Mouse (Mus musculus): ENCODE measurements around the gene Kctd14. TPM values are rescaled to one million over a fixed set of nuclear protein-coding genes. Genes with fewer than 3 reads are reported as not detected.

Kctd14 gene
- polyA plus RNA-seq, 1 experiment = 1.5 TPM

- Histone ChIP-seq H3K27ac (ENCODE audit: insufficient read depth, low read depth, low read length) (no peak overlapping the region), H3K27me3 (replicated peaks; ENCODE audit: control insufficient read depth, insufficient read depth, low read length) (no peaks in the 10 kb centered on the region), H3K4me3 (ENCODE audit: insufficient read depth, low read depth, low read length) (no peak overlapping the region), H3K4me1 (ENCODE audit: control insufficient read depth, insufficient read depth, low read length) (no peaks in the 10 kb centered on the region), H3K36me3 (ENCODE audit: control insufficient read depth, insufficient read depth, low read length) (no peaks in the 10 kb centered on the region; the same call in 1 of the 2 replicates)
- TF ChIP-seq CTCF (conservative IDR thresholded peaks at IDR 0.05; ENCODE audit: insufficient read depth, insufficient read length, low read depth, low read length) (no peak), POLR2A (IDR thresholded peaks at IDR 0.05; ENCODE audit: low read depth, low read length) (no peak)
- DNase-seq = no peak
Measured at GRCm38 (mm10) chr7:97495052-97495451, 43.9 kb downstream of the Kctd14 start.

- H3K27ac ChIP-seq (ENCODE audit: insufficient read depth, low read depth, low read length) = no peak overlapping the region
- H3K4me1 ChIP-seq (ENCODE audit: control insufficient read depth, insufficient read depth, low read length) = no peaks in the 10 kb centered on the region
- no peaks in the 10 kb centered on the region; the same call in 1 of the 2 replicates for H3K36me3 ChIP-seq (ENCODE audit: control insufficient read depth, insufficient read depth, low read length)
- WGBS = 80% methylated on average over 5 of the region's 5 CpGs
- no peak overlapping the region for H3K4me3 ChIP-seq (ENCODE audit: insufficient read depth, low read depth, low read length)
- no peaks in the 10 kb centered on the region for H3K27me3 ChIP-seq (replicated peaks; ENCODE audit: control insufficient read depth, insufficient read depth, low read length)
- TF ChIP-seq CTCF (conservative IDR thresholded peaks at IDR 0.05; ENCODE audit: insufficient read depth, insufficient read length, low read depth, low read length) = no peak
- no peak for TF ChIP-seq POLR2A (IDR thresholded peaks at IDR 0.05; ENCODE audit: low read depth, low read length)
- DNase-seq = no peak
Measured at GRCm38 (mm10) chr7:97500555-97501209, 49.6 kb downstream of the Kctd14 start.

Other genes starting within 250 kb of the Kctd14 start
- gene Usp35, start 119.3 kb upstream of the Kctd14 start, polyA plus RNA-seq (2012; rRNA removed) = 1.8 and 2.7 TPM in 2 replicates
- 6.3 and 6.8 TPM in 2 replicates for gene Kctd21, start 119.0 kb upstream of the Kctd14 start, polyA plus RNA-seq (2012; rRNA removed)
- gene Alg8, start 79.7 kb upstream of the Kctd14 start, polyA plus RNA-seq (2012; rRNA removed) = 9.9 and 10.4 TPM in 2 replicates
- gene Ndufc2, start 51.3 kb upstream of the Kctd14 start, polyA plus RNA-seq (2012; rRNA removed) = 300 and 389 TPM in 2 replicates
- 225 and 246 TPM in 2 replicates for gene Thrsp, start 33.6 kb upstream of the Kctd14 start, polyA plus RNA-seq (2012; rRNA removed)
- gene Ints4, start 29.6 kb downstream of the Kctd14 start, polyA plus RNA-seq (2012; rRNA removed) = 71.8 and 76.4 TPM in 2 replicates
- gene Aamdc, start 128.2 kb downstream of the Kctd14 start, polyA plus RNA-seq (2012; rRNA removed) = 70.0 and 93.0 TPM in 2 replicates
- gene Rsf1, start 128.6 kb downstream of the Kctd14 start, polyA plus RNA-seq (2012; rRNA removed) = 2.2 and 3.3 TPM in 2 replicates
- gene Clns1a, start 245.3 kb downstream of the Kctd14 start, polyA plus RNA-seq (2012; rRNA removed) = 23.5 and 28.7 TPM in 2 replicates

Data from kidney, adult 2 months (tissue).